Mouse (Mus musculus) adipocyte (in vitro differentiated cells): ENCODE measurements around the gene Cryaa.
A peak's percentile ranks its signal among the peaks of the same experiment; 100 is the strongest.
"Not testable (repeated sequence)": the region's sequence is repeated elsewhere in the genome, so short reads cannot be mapped to it uniquely, and the experiment has no call there.

Source experiments
- DNase-seq: peaks from one replicate; pipeline ENCODE4 v3.0.0-alpha.2; 2016; ENCODE audit warnings: low spot score

Cryaa gene

DNA sequence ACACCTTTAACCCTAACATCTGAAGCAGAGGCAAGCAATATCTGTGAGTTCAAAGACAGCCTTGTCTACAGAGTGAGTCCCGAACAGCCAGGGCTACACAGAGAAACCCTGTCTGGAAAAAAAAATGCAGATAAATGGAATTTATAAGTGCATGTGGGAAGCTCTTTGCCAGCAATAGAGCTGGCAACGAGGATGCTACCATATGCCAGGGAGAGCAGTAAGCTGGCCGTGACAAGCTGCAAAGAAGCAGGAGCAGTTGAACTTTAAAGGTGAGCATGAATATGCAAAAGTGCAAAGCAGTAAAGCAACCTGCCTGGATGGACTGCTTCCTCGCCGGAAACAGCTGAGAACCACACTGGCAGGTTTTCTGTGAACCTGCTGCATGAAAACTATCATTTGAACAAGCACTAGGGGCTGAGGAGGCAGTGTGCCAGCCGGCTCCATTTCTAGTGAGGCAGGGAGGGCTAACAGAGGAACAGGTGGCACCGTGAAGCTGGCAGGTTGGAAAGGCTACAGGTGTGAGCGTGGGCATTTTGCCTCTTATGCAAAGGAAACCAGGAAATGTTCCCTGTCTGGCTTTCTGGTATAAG lies 16.9 kb upstream of the Cryaa start:
- DNase-seq = no peak

DNA sequence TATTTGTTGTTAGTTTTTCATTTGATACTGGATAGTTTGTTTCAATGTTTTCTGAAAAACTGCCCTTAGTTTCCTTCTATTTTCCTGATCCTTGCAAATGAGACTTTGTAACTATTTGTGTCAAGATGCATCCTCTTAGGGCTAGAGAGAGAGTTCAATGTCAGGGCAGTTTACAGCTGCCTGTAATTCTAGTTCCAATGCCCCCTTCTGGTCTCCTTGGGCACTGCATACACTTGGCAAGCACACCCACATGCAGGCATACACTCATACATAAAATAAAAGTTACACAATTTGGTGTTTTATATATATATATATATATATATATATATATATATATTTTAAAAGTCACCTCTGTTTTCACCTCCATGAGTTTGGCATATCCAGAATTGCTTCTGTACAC lies 14.8 kb upstream of the Cryaa start:
- peak; percentile 30 for DNase-seq

DNA sequence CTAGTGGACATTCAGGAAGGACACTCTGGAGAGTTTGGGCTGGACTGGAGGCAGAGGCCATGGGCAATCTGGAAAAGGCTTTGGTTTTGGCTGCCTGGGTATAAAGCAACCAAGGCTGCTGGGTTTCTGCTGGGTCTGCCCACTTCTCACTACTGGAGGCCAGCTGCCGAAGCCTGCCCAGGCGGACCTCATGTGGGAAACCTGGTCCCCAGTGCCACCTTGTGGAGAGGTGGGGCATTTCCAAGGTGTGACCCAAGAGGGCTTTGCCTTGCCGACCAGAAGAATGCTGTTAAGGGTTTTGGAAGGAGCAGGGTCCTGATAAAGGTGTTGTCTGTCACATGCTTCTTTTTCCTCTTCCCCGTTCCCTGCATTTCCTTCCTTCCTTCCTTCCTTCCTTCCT lies 12.8 kb upstream of the Cryaa start:
- DNase-seq = peak; percentile 83

DNA sequence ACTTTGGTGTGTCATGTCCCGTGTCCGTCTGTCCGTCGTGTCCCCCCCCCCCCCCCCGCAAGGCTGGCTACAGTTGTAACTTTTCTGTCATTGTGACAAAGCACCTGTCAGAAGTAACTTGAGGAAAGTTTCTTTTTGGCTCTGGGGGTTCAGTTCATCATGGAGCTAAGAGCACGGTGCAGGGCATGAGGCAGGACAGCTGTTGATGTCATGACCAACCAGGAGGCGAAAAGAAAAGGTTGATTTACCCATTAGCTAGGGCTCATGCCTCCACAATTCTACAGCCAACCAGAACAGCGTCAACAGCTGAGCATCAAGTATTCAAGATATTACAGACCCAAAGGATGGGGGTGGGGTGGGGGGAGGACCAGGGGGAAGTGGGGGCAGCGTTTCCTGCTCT lies 9.3 kb upstream of the Cryaa start:
- DNase-seq = no peak

DNA sequence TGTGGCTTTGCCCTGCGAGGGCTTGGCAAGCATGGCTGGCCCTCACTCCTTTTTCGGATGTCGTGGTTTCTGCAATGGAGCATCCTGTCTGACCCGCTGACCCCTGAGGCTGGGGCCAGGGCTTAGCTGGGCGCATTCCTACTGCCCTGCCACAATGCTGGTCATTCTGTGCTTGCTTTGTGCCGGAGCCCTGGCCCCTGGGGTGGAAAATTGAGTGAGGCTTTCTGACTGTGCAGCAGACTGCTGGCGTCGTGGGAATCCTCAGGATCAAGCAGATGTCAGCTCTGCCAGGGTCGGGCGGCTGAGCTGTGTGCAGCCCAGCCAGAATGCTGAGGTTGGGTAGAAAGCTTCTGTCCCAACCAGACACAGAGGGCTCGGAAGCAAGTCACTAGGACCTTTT lies 7.4 kb upstream of the Cryaa start:
- no peak for DNase-seq

DNA sequence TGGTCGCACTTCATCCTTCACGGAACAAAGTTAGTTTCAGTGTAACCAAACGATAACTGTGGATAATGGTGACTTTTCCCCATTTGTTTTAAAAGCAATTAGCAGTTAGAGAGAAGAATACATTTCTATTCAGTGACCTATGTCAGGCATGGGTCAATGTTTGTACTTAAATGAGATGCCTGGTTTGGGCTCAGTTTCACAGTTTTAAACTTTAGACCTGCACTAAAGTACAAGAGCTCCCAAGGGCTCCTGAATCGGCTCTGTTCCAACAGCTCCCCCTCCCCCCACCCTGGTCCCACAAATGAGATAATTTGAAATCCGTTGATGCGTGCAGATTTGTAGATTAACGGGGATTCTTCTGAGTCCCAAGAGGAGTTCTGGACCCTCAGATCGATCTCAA lies 5.9 kb upstream of the Cryaa start:
- DNase-seq = no peak

DNA sequence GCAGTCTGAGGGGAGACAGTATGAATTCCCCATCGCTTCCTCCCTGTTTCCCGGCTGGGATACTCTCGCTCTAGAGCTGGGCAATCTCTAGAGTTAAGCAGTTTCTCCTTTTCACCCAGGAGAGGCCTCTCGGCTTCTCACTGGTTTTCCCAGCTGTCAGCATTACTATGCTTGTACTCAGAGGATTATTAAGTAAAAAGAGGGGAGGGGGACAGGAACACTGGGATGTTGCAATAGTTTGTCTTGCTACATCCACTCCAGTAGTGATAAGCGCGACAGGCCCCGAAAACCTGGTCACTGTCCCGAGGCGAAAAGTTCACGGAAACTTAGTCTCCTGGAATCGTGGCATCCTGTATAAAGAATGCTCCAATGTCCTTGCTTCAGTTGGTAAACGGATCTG lies 5.3 kb upstream of the Cryaa start:
- DNase-seq = no peak

DNA sequence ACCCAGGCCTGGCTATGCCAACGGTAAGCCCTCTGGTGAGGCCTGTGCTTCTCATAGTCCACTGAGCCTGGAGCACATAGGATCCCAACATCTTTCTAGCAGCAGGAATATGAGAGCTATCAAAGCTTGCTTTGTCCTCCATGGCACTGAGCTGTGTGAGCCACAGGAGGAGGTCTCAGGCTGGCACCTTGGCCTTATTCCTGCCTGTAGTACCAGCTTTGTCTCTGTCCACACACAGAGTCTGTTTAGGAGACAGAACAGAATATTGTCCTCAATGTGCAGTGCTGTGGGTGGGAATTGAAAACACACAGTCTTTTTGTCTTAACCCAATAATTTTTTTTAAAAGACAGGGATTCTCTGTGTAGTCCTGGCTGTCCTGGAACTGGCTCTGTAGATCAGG lies 3.2 kb upstream of the Cryaa start:
- no peak for DNase-seq

DNA sequence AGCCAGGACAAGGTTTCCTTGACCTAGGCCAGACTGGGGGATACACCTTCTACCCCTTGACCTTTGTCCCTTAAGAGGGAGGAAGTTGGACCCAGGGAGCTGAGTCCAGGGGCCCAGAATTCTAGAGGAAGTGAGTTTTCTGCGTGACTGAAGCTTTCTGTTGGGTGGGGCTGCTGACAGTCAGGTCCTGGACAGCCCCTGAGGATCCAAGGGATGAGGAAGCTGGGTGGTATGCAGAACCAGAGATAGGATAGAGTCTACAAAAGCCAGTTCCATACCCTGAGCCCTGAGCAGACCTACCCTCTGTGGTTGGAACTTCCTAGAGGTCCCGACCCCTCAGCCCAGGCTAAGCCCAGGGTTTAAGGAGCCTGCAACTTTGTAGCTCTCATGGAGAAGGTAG lies 2.8 kb downstream of the Cryaa start:
- DNase-seq = no peak

DNA sequence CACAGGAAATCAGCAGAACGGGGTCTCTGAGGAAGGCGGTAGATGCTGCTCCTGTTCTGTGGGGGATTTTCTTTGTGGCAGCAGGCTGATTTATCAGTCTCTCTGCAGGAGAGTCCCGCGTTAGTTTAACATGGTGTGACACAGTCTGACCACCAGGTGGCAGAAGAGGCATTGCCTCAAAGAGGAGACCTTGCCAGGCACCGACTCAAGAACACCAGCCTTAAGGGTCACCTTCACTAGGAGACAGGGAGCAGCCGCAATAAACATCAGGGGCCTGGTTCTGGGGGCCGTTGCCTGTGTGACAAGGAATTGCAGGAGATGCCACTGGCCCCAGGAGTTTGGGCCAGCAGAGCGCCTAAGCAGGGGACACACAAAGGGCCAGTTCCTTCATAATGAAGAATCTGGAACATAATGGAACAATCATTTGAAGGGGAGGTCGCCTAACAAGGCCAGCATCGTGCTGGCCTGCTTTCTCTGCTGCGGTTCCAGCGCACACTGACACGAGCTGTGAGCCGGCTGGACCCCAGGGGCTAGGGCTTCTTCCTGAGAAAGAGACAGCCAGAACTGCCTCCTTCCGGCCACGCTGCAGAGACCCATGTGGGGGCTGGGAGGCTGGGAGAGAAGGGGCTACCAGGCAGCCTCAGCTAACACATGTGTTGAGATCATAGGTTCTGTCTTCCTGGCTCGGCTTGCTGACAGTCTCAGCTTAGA lies 8.1 kb downstream of the Cryaa start:
- peak; percentile 92 for DNase-seq

DNA sequence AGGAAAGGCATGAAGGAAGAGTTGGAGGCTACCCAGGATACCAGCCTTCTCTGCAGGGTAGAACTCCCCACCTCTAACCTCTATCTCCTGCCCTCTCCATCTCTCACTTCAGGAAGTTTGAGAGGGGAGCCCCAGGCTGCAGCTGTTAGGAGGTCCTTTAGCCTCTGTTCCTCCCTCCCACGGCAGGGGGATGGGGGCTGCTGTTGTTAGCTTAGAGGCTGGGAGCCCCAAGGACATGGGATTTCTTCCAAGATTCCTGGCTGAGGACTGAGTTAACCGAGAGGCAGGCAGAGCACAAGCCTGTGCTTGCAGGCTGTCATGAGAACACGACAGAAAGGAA lies 8.6 kb downstream of the Cryaa start:
- peak; percentile 49 for DNase-seq

DNA sequence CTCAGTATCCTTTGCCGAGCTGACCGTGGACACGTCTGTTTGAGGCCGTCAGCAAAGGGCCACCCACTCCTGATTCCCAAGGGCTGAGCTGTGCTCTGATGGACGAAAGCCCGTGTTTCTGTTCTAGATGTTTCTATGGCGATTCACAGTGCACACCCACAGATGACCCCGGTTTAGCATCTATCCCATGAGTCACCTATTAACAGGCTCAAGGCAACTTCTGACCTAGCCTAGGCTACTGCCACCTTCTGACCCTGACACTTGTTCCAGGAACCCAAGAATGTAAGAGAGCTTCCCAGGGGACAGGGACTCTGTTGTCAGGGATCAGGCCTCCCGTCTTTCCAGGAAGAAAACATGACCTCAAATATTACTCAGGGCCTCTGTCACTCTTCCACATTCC lies 10.5 kb downstream of the Cryaa start:
- DNase-seq = peak; percentile 54

DNA sequence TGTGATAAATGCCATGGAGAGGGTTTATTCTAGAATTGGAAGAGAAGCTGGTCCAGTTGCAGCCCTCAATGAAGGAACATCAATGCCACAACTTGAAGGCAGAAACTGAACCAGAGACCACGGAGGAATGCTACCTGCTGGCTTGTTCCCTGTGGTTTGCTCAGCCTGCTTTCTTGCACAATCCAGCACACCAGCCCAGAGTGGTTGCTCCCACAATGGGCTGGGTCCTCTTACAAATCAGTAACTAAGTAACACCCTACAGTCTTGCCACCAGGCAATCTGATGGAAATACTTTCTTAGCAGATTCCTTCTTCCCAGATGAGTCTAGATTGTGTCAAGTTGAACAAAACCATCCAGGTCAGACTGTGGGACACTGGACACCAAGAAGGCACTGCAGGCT lies 12.0 kb downstream of the Cryaa start:
- no peak for DNase-seq

DNA sequence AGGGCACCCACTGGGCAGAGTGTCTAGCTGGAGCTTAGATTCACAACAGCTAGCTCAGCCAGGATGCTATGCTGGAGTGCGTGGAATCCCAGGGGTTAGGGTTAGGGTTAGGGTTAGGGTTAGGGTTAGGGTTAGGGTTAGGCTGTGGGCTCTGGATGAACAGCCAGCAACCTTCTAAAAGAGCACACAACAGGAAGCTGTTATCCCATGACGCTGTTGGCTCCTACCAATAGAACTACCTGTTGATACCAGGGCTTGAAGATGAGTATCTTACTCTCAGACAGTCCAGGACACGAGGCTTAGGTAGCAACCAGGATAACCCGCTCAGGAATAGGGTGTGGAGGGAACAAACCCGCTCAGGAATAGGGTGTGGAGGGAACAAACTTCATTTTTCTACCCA lies 15.3 kb downstream of the Cryaa start:
- no peak for DNase-seq

DNA sequence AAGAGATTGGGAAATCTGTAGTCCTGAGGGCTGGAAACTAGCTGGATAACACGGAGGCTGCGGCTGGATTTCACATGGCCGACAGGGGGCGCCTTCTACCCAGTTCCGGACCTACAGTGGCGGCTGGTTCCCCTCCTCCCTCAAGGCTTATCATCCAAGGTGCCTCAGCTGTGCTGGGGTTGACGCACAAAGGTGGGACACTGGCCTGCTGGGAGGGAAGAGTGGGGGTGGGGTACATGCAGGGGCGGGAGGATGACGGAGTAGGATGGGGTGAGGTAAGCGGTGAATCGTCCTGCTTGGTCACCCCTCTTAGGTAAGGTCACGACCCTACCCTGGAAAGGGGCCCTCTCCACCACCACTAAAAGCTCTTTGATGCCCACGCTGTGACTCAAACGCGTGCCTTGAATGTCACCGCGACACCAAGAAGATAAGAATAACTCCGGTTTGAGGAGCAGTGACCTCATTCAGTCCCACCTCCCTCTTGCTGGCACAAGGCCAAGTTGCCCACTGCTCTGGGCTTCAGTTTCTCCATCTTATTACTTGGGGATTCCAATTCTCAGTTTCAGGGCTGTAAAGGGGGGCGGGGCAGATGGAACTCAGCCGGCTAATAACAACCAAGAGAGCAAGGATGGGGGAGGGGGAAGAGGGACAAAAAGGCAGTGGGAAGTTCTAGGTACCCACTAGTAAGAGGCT lies 15.9 kb downstream of the Cryaa start:
- DNase-seq = peak; percentile 82

DNA sequence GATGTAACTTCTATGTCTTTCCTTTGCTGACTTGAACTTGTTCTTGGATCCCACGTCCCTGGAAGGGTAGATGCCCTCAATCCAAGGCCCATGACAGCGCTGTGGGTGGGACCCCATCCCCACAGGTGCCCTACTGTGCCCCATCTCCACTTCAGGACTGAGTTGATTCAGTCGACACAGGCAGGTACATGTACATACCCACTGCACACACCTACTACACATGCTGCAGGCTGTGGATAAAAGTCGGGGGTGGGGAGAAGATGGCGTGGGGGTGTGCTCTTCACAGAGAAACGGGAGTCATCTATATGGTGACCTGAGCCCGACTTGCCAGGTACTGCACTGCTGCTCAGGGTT lies 16.4 kb downstream of the Cryaa start:
- DNase-seq = no peak

DNA sequence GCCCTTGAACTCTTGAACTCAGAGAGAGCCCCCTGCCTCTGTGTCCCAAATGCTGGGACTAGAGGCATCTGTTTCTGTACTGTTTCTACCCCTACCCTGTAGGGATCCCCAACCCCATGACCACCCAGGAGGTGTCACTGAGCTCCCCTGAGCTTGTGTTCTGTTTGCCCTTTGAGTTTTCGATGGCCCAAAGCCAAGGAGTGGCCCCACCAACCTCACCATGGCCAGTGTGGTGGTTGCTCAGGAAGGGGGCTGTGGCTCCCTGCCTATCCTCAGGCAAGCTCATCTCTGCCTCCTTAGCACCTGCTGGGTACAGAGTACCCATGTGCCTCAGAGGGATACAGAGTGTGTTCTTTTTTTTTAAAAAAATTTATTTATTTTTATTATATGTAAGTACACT lies 17.3 kb downstream of the Cryaa start:
- no peak for DNase-seq

DNA sequence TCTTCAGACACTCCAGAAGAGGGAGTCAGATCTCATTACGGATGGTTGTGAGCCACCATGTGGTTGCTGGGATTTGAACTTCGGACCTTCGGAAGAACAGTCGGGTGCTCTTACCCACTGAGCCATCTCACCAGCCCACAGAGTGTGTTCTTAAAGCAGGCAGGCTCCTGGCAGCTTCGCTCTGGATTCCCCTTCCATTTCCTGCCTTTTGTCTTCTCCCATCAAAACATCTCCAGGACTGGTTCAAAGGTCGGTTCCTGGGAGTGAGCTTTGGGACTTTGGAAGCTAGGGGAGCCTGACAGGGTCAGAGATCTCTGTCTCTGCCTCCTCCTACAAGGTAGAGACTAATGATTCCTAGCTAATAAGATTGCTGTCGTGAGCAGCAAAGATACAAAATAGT lies 17.7 kb downstream of the Cryaa start:
- not testable (repeated sequence) for DNase-seq

DNA sequence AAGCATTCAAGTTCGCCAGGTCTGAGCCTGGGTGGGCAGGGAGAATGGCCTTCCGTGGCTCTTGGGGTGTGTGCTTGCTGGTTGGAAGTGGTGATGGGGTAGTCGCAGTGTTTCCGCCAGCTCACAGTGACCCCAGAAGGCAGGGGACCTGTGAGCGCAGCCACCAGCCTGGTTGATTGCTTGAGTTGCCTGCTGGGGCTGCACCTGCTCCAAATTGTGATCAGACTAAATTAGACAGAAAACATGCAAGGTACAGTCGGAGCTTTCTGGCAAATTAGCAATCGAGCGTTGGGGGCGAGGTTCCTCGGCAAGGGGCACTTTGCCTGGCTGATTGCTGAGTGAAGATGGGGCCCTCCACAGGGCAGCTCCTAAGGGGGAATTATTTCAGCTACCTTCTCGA lies 20.7 kb downstream of the Cryaa start:
- no peak for DNase-seq

DNA sequence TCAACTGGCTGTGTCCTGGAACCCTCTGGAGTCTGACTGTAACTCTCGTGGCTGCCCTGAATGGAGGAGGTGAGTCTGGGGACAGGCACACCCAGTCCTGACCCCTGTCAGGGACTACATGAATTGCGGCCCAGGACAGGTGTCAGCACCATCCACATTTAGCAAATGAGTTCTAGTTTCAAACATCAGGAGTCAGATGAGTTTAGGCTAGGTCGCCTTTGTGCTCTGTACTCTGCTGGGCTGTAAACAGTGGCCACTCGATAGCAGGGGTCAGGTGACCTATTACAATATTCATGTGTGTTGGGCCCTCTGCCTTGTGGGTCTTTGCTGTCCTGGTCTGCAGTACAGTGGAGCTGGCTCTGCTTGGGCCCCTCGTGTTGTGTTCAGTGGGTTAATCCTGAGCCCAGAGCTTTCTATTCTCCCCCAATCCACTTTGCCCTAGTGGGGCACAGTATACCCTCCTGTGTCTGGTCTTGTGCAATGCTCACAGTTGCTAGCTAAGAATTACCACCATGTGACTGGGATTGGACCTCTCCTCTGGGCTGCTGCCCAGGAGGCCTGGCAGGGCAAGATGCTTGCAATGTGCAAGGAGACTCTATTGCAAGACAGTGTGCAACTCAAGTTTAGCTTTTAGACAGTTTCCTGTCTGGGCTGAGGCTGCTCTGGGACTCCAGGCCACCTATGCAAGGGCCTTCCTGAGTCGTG lies 25.8 kb downstream of the Cryaa start:
- DNase-seq = peak; percentile 98

DNA sequence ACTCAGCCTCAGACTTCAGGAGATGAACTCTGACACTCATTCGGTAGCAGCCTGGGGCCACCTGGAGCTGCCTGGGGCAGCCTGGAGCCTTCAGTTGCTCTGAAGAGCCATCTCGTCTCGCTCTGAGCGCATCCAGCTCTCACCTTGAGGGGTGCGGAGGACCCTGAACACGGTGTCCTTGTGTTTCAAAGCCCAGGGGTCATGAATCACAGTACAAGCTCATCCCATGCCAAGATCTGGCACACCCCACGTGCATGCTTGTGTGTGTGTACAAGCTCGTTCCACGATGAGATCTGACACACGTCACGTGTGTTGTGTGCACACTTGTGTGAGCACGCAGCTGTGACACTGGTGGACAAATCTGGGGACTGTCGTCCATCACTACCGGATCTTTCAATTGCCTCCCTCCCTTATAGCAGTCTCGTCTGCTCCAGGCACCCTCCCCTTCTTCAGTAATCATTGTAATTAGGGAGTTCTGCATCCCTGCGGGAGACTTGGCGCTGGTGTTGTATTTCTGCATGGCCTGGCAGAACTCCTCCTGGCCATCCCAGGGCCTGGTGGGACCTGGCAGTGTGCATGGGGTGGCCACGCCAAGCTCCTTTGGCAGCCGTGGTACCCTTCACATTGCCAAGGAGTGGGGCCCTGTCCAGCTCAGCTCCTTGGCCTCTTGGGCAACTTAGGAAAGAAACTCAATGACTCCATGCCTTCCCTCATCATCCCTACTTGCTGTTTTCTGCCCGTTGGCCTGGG lies 27.8 kb downstream of the Cryaa start:
- DNase-seq = peak; percentile 89

DNA sequence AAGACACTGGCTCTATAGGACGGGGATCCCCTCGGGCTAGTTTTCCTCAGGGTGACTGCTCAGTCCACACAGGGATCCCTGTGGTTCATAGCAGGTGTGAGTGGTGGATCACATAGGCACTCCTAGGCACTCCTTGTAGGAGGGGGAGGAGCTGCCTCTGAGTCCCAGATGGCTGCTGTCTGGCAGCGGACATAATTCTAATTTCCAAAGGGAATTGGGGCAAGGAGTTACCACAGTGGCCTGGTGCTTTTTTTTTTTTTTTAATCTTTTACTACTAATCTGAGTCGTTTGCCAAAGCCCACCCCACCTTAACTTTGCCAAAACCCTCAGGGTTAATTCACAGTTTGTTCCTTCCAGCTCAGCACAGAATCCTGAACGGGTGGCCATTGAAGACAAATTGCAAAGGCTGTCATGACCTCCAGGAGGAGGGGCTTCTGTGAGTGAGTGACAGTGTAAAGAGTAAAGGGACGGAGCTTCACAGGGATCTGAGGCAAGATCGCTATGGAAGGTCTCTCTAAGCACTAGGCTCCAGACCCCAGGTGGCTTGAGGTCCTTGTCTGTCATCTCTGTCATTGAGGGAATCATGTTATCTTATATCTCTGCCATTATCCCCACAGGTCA lies 31.6 kb downstream of the Cryaa start:
- DNase-seq = peak; percentile 68
